Mouse (Mus musculus) embryo, embryonic 10 days (tissue): Measurements from ENCODE around the gene Upk2.

ENCODE experiments used
- DNase-seq: peaks from one replicate; pipeline ENCODE4 v3.0.0-alpha.2; 2015; ENCODE audit warnings: low spot score

Gene Upk2

DNA sequence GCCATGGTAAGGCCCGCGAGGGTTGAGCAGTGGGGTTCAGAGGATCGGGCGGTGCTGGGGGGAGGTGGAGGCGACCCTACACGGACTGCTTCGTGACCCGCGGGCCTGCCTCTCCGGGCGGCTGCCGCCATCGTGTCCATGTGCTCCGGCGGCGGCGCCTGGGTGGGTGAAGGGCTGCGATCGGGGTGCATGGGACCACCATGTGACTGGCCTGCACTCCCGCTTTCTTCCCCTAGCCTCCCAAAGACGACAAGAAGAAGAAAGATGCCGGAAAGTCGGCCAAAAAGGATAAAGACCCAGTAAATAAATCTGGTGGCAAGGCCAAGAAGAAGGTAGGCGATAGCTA, 47.1 kb downstream of the Upk2 start:
- DNase-seq: no peak

DNA sequence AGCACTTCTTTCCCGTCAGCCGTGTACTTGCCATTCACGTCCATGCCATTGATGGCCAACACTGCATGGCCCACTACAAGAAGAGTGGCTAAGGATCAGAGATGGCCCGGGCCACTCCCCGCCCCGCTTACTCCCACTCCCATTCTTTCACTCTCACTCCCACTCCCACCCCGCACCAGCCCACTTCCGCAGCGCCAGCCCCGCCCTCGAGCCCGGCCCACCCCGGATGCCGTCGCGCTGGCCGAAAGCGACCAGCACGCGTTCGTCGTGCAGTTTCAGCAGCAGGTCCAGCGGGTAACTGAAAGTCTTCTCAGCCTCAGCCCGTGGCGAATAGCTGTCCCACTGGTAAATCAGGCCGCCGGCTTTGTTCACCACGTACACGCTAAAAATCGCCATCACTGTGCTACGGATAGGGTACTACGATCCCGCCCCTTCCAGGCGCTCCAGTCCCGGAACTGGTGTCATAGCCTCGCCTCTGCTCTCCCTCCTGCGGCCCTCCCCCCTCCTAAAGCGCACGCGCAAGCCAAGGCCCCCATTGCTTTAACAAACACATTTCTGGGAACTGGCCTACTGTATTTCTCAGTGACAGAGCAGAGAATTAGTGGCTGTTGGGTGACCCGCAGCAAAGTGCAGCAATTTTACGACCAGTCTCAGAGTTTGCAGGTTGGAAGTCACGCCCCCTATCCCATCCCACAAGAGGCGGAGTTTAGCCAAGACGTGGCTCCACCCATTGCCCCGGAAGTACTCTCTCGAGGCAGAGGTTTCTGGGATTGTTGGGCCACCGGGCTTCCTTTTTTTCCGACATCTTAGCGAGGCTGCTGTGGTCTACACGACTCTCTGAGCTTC, 47.6 kb downstream of the Upk2 start, which contains the start of the genes Rps25 and Trappc4:
Gene Rps25 (plus strand): TSS at position 234 of the 846 bp plus-strand sequence.
Gene Trappc4 (minus strand): TSS at position 695 of the 846 bp plus-strand sequence.
- peak; percentile 97 for DNase-seq

DNA sequence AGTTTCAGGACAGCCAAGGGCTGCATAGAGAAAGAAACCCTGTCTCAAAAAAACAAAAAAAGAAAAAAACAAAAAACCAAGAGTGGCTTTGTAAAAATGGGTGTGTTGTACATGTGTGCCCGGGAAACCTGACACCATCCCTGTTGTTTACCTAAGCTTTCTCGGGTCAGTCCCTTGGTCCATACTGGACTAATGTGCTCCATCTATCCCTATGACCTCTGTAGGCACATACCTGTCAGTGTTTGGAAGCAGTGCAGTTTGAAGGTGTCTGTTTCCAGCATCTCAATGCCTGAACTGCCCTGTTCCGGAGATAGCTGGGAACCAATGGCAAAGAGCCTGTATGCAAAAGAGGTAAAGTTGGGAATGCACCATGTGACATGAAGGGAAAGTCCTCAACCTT, 49.8 kb downstream of the Upk2 start:
- DNase-seq: no peak
